Mouse (Mus musculus): ENCODE results near the gene Rab33b.
"Not testable (repeated sequence)": the region's sequence is repeated elsewhere in the genome, so short reads cannot be mapped to it uniquely, and the experiment has no call there.

The Rab33b gene

GRCm38 (mm10) chr3:51483741-51484359 lies at the start of gene Rab33b:
Rab33b (plus strand) TSS chr3:51483920.
- DNase-seq, result peak; percentile 98

GRCm38 (mm10) chr3:51434364-51434763 lies 49.4 kb upstream of the Rab33b start:
- not testable (repeated sequence) for DNase-seq

- DNase-seq, result no peak
These were observed 48.7 kb upstream of the Rab33b start for GRCm38 (mm10) chr3:51434871-51435595.

GRCm38 (mm10) chr3:51468530-51468929 lies 15.2 kb upstream of the Rab33b start:
- no peak for DNase-seq

GRCm38 (mm10) chr3:51475706-51476105 lies 8.0 kb upstream of the Rab33b start:
- DNase-seq, result no peak

GRCm38 (mm10) chr3:51479893-51480292 lies 3.8 kb upstream of the Rab33b start:
- DNase-seq, result no peak

- DNase-seq, result peak; percentile 61
These were observed 2.7 kb upstream of the Rab33b start for GRCm38 (mm10) chr3:51481059-51481458.

- DNase-seq, result no peak
These were observed 1.8 kb upstream of the Rab33b start for GRCm38 (mm10) chr3:51481881-51482280.

- DNase-seq, result no peak
These were observed 939 bp upstream of the Rab33b start for GRCm38 (mm10) chr3:51482781-51483180.

- no peak for DNase-seq
These were observed 650 bp downstream of the Rab33b start for GRCm38 (mm10) chr3:51484370-51484769.

GRCm38 (mm10) chr3:51485347-51485746 lies 1.6 kb downstream of the Rab33b start:
- no peak for DNase-seq

- no peak for DNase-seq
These were observed 2.9 kb downstream of the Rab33b start for GRCm38 (mm10) chr3:51486491-51487195.

GRCm38 (mm10) chr3:51490088-51490753 lies 6.5 kb downstream of the Rab33b start:
- no peak for DNase-seq

GRCm38 (mm10) chr3:51493272-51493838 lies 9.6 kb downstream of the Rab33b start:
- DNase-seq, result no peak

- no peak for DNase-seq
These were observed 10.7 kb downstream of the Rab33b start for GRCm38 (mm10) chr3:51494466-51494865.

GRCm38 (mm10) chr3:51495646-51496045 lies 11.9 kb downstream of the Rab33b start:
- DNase-seq, result peak; percentile 54

GRCm38 (mm10) chr3:51497978-51498377 lies 14.3 kb downstream of the Rab33b start:
- DNase-seq, result no peak

GRCm38 (mm10) chr3:51498659-51499058 lies 14.9 kb downstream of the Rab33b start:
- no peak for DNase-seq

GRCm38 (mm10) chr3:51499876-51500275 lies 16.2 kb downstream of the Rab33b start:
- DNase-seq, result no peak

GRCm38 (mm10) chr3:51504385-51504952 lies 20.7 kb downstream of the Rab33b start:
- no peak for DNase-seq

GRCm38 (mm10) chr3:51505465-51505864 lies 21.7 kb downstream of the Rab33b start:
- DNase-seq, result no peak

- DNase-seq, result peak; percentile 84
These were observed 27.2 kb downstream of the Rab33b start for GRCm38 (mm10) chr3:51510903-51511302.

GRCm38 (mm10) chr3:51511983-51512382 lies 28.3 kb downstream of the Rab33b start:
- DNase-seq, result no peak

Data from thymus, postnatal 14 days (tissue).